Mouse (Mus musculus) thymus, adult 18-20 months (tissue): ENCODE data around the gene Igsf9b.

Experiments used
- DNase-seq, 2 experiments: peaks; one replicate each; pipeline ENCODE4 v3.0.0; 2022; ENCODE audit warnings: mixed read lengths in 2 of 2

Igsf9b gene

DNA sequence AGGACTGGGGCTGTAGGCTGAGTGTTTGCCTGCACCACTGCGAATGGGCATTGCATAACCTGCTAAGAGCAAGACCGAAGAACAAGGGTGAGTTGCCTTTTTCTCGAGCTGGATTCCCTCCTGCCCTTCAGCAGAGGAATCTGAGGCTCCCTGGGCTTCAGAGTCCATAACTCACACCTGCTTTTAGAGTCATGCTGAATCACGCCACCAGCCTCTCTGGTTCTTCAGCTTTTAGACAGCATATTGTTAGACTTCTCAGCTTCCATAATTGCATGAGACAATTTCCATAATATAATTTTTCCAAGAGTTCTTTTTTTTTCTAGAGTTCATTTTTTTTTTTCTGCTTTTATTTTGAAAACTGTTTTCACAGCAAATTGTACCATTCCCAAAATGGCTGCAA, 4.6 kb upstream of the Igsf9b start:
- no peak for DNase-seq

- DNase-seq, result no peak
Measured at GRCm38 (mm10) chr9:27299286-27300187, 533 bp downstream of the Igsf9b start.

GRCm38 (mm10) chr9:27300188-27300691, 1.2 kb downstream of the Igsf9b start:
- no peak for DNase-seq

- DNase-seq, result no peak
Measured at GRCm38 (mm10) chr9:27300698-27301097, 1.7 kb downstream of the Igsf9b start.

DNA sequence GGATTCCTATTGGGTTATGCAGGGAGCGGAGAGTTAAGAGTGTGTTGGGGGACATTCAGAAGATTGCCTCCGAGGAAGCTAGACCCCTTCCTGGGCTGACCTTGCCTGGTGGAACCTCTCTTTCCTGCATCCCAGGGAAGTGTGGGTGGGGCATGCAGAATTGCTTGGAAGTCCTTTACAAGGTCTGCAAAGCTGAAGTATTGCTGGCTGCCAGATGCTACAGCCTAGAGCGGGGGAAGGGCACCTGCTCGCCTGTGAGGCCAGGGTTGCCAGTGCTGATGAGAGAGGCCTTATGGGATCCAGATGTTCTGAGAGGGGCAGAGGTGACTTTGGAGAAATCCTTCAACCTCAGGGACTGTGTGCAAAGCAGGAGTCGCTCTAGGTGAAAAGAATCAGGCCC, 2.5 kb downstream of the Igsf9b start:
- no peak for DNase-seq

DNA sequence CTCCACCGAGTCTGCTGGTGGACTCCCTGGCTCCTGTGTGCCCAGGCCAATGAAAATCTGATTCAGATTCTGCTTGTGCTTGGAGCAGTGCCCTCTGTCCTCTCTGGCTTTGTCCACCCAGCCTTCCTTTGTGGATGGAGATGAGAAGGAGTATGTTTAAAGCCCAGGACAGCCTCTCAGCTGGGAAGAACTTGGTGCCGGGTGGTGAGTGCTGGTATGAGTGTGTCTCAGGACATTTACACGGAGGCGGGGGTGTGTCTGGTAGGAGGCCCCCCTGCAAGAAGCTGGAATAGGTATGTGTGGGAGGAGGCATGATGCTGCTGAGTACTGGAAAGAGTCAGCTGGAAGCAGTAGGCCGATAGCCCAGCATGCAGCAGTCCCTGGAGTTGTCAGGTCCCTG, 3.3 kb downstream of the Igsf9b start:
- no peak for DNase-seq

- no peak for DNase-seq
Measured at GRCm38 (mm10) chr9:27303571-27304484, 4.8 kb downstream of the Igsf9b start.

GRCm38 (mm10) chr9:27304485-27305102, 5.6 kb downstream of the Igsf9b start:
- no peak for DNase-seq

- DNase-seq, result no peak
Measured at GRCm38 (mm10) chr9:27305502-27305901, 6.5 kb downstream of the Igsf9b start.

DNA sequence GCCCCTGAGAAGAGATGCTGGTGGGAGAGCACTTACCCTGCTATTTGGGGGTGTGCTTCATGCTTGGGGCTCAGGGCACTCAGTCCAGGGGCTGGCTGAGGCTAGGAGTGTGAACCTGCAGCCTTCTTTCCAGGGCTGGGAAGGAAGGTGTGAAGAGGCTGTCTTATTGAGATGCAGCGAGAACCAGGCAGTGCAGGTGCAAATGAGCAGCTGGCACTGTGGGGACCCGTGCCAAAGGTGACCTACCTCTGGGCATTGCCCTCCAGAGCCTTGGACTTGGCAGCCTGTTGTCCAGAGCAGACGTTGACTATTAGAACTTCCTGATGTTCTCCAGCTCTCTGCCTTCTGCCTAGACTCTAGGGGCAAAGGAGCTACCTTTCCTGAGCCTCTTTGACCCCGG, 7.6 kb downstream of the Igsf9b start:
- no peak for DNase-seq

- DNase-seq, result no peak
Measured at GRCm38 (mm10) chr9:27307265-27307664, 8.3 kb downstream of the Igsf9b start.

- no peak for DNase-seq
Measured at GRCm38 (mm10) chr9:27308045-27308444, 9.0 kb downstream of the Igsf9b start.

DNA sequence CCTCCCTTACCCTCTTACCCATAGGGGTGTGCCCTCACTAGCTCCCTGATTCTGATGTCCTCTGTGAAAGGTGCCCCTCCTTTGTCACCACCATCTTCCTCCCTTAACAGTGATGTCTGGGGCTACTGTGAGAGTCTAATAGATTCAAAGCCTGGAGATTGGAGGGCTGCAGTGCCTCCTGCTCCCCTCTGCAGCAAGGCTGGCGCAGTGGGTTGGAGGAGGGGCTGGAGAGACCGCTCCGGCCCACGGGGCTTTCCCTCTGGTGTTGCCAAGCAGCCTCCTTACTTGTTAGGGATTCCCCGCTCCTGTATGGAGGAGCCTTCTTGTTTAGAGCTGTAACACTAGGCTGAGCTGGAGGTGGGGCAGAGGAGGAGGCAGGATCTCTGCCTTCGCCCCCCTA, 9.6 kb downstream of the Igsf9b start:
- no peak for DNase-seq

- DNase-seq, result no peak
Measured at GRCm38 (mm10) chr9:27310005-27310404, 11.0 kb downstream of the Igsf9b start.

DNA sequence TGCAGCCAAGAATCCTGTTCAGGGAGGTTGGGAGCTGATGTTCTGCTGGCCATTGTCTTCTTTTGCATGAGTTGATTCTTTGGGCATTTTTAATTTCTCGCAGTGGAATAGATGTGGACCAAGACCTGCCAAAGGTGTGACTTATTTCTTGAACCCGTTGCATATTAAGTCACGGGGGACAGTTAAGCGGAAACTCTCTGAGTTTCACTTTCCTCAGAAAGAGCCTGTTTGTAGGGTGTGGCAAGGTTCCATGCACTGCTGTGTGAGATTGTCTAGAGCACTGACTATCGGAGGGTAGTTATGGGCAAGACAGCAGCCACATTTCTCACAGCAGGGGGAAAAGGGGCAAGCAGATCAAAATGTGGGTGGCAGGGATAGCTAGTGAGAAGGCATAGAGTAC, 14.4 kb downstream of the Igsf9b start:
- no peak for DNase-seq

GRCm38 (mm10) chr9:27321267-27321666, 22.3 kb downstream of the Igsf9b start:
- no peak for DNase-seq

DNA sequence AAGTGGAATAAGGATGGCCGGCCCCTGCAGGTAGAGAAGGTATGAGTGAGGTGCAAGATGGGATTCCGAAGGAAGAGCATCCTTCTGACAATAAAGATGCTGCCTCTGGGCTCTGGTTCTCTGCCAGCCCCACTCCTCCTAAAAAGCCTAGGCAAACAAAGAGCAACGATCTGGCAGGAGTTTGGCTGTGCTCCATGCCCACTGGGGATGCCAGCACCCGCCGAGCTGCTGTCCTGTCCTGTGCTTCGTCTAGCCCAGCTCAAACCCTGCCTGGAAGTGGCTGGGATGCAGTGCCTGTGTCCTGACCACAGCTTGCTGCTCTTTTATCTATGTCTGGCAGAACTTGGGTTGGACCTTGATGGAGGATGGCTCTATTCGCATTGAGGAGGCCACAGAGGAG, 23.3 kb downstream of the Igsf9b start:
- no peak for DNase-seq

- no peak for DNase-seq
Measured at GRCm38 (mm10) chr9:27323412-27323811, 24.4 kb downstream of the Igsf9b start.

GRCm38 (mm10) chr9:27325920-27326319, 26.9 kb downstream of the Igsf9b start:
- no peak for DNase-seq

DNA sequence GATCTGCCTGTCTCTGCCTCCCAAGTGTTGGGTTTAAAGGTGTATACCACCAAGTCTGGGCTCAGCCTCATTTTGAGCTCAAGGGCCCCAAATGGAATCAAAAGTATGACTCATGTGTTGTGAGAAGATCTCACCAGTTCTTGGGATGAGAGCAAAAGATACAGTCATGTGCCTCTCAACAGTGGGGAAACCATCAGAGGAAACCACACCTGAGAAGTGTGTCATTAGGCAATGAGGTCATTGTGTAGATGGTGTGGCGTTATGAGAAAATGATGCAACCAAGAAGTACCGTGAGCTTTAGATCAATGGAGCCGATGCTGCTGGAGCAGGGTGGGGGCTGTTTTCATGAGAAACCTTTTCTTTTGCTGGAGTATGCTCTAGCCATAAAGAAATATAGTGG, 28.6 kb downstream of the Igsf9b start:
- no peak for DNase-seq

DNA sequence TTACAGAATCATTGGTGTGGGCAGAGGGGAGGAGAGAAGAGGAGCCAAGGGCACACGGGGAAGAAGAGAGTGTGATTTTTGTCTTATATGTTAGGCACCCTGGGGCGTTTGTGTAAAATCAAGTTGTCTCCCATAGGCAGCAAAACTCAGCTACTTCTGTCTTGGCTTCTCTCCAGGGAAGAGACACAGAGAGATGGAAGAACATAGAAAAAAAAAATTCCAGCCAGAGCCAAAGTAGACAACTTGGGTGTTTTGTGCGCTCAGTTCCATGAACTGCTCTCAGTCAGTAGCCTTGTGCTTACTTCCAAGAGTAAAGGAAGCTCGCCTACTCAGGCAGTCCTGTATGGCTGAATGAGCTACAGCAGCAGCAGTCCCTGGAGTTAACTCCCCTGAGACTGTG, 31.4 kb downstream of the Igsf9b start:
- no peak for DNase-seq

DNA sequence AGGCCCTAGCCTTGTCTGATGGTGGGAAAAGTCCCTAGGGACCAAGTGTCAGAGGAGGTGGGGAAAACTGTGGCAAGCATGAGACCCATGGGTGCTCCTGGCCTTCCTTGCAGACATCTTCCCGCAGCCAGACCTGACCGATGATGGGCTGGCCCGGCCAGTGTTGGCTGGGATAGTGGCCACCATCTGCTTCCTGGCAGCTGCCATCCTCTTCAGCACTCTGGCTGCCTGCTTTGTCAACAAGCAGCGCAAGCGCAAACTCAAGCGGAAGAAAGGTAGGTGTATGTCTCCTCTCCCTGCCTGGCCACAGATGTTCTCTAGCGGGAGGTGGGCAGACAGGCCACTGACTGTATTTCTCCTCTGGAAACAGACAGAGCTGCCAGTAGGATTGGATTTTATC, 32.5 kb downstream of the Igsf9b start:
- no peak for DNase-seq

DNA sequence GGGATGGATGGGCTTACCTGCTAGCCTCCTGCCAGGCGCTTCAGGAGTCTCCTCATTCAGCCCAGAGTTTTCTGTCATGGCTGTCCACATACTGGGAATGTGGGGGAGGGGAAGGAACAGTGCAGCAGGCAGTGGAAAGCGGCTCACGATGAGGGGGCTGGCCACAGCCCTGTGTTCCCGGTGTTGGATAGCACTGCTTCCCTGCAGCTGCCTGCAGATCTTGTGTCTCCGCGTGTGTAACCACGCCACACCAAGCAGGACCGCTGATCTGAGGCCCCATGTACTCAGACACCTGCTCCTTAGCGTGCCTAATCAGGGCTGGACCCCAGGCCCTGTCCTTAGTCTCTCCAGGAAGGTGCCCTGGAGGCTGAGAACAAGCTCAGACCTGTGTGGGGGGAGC, 35.9 kb downstream of the Igsf9b start:
- DNase-seq, result no peak
